Mouse (Mus musculus) kidney, adult 2 months (tissue): Measurements from ENCODE around the gene Rapgef3.

Source experiments
- CTCF ChIP-seq: fragments of 200-500 bp; conservative IDR thresholded peaks from 2 replicates; pipeline ENCODE4 v1.5.1; 2011; ENCODE audit warnings: low read depth, mild to moderate bottlenecking, control low read depth, low read length, moderate library complexity, mixed read lengths; ENCODE audit not compliant: insufficient read depth, insufficient read length
- POLR2A ChIP-seq: fragments of 200-500 bp; IDR thresholded peaks from one replicate; pipeline ENCODE4 v1.6.1; 2011; ENCODE audit warnings: low read depth, low read length, control low read depth

- TF ChIP-seq CTCF (no peak), POLR2A (no peak)
Measured at GRCm38 (mm10) chr15:97784561-97785161, 16.9 kb upstream of the Rapgef3 start.
